Mouse (Mus musculus): ENCODE measurements around the gene Nav1. TPM values are rescaled to one million over a fixed set of nuclear protein-coding genes. Genes with fewer than 3 reads are reported as not detected.
A peak's percentile ranks its signal among the peaks of the same experiment; 100 is the strongest.

Nav1 gene
- polyA plus RNA-seq, 1 experiment from 2014 or later: 13.3 TPM

- no peak for ATAC-seq (ENCODE audit: low FRiP score)
- Histone ChIP-seq H3K9me3 (ENCODE audit: control insufficient read depth, low read length) (no peaks in the 10 kb centered on the region), H3K4me2 (no peak overlapping the region), H3K9ac (ENCODE audit: low read length) (no peak overlapping the region), H3K4me1 (ENCODE audit: control insufficient read depth, insufficient read depth, low read length) (peaks cover 11% of the 10 kb centered on the region), H3K4me3 (ENCODE audit: low read depth, low read length) (no peak overlapping the region), H3K27me3 (ENCODE audit: control insufficient read depth, insufficient read depth, low read length) (no peaks in the 10 kb centered on the region), H3K27ac (ENCODE audit: low read depth, low read length) (no peak overlapping the region), H3K36me3 (ENCODE audit: control insufficient read depth, insufficient read depth, low read length) (no peaks in the 10 kb centered on the region)
- WGBS: 81% methylated on average over 11 of the region's 11 CpGs
- DNase-seq (ENCODE audit: low spot score, missing footprints): peak; percentile 59
These were observed 28.4 kb upstream of the Nav1 start for GRCm38 (mm10) chr1:135635323-135636064.

- 24% methylated on average over 6 of the region's 6 CpGs for WGBS
- Histone ChIP-seq H3K4me3 (ENCODE audit: low read depth, low read length) (no peak overlapping the region), H3K27ac (ENCODE audit: low read depth, low read length) (no peak overlapping the region), H3K9me3 (ENCODE audit: control insufficient read depth, low read length) (no peaks in the 10 kb centered on the region), H3K4me2 (no peak overlapping the region), H3K9ac (ENCODE audit: low read length) (no peak overlapping the region), H3K27me3 (ENCODE audit: control insufficient read depth, insufficient read depth, low read length) (no peaks in the 10 kb centered on the region), H3K36me3 (ENCODE audit: control insufficient read depth, insufficient read depth, low read length) (no peaks in the 10 kb centered on the region), H3K4me1 (ENCODE audit: control insufficient read depth, insufficient read depth, low read length) (peaks cover 11% of the 10 kb centered on the region)
- no peak for ATAC-seq (ENCODE audit: low FRiP score)
- peak; percentile 87 for DNase-seq (ENCODE audit: low spot score, missing footprints)
These were observed 27.7 kb upstream of the Nav1 start for GRCm38 (mm10) chr1:135634791-135635190.

- no peak overlapping the region for H3K4me3 ChIP-seq (ENCODE audit: low read depth, low read length)
- H3K4me2 ChIP-seq: no peak overlapping the region
- no peaks in the 10 kb centered on the region for H3K36me3 ChIP-seq (ENCODE audit: control insufficient read depth, insufficient read depth, low read length)
- ATAC-seq (ENCODE audit: low FRiP score) (no peak), DNase-seq (ENCODE audit: low spot score, missing footprints) (peak; percentile 37)
- no peaks in the 10 kb centered on the region for H3K9me3 ChIP-seq (ENCODE audit: control insufficient read depth, low read length)
- WGBS: 72% methylated on average over 2 of the region's 2 CpGs
- H3K4me1 ChIP-seq (ENCODE audit: control insufficient read depth, insufficient read depth, low read length): peaks cover 11% of the 10 kb centered on the region
- no peak overlapping the region for H3K27ac ChIP-seq (ENCODE audit: low read depth, low read length)
- H3K27me3 ChIP-seq (ENCODE audit: control insufficient read depth, insufficient read depth, low read length): no peaks in the 10 kb centered on the region
- no peak overlapping the region for H3K9ac ChIP-seq (ENCODE audit: low read length)
These were observed 26.8 kb upstream of the Nav1 start for GRCm38 (mm10) chr1:135633884-135634283.

GRCm38 (mm10) chr1:135633478-135633877 lies 26.4 kb upstream of the Nav1 start:
- H3K4me2 ChIP-seq: no peak overlapping the region
- H3K27ac ChIP-seq (ENCODE audit: low read depth, low read length): no peak overlapping the region
- H3K36me3 ChIP-seq (ENCODE audit: control insufficient read depth, insufficient read depth, low read length): no peaks in the 10 kb centered on the region
- peaks cover 11% of the 10 kb centered on the region for H3K4me1 ChIP-seq (ENCODE audit: control insufficient read depth, insufficient read depth, low read length)
- no peak overlapping the region for H3K9ac ChIP-seq (ENCODE audit: low read length)
- H3K9me3 ChIP-seq (ENCODE audit: control insufficient read depth, low read length): no peaks in the 10 kb centered on the region
- 87% methylated on average over 4 of the region's 4 CpGs for WGBS
- ATAC-seq (ENCODE audit: low FRiP score) (no peak), DNase-seq (ENCODE audit: low spot score, missing footprints) (peak; percentile 6)
- H3K27me3 ChIP-seq (ENCODE audit: control insufficient read depth, insufficient read depth, low read length): no peaks in the 10 kb centered on the region
- no peak overlapping the region for H3K4me3 ChIP-seq (ENCODE audit: low read depth, low read length)

GRCm38 (mm10) chr1:135632199-135632598 lies 25.1 kb upstream of the Nav1 start:
- Histone ChIP-seq H3K9ac (ENCODE audit: low read length) (no peak overlapping the region), H3K27me3 (ENCODE audit: control insufficient read depth, insufficient read depth, low read length) (no peaks in the 10 kb centered on the region), H3K4me2 (no peak overlapping the region), H3K4me3 (ENCODE audit: low read depth, low read length) (no peak overlapping the region), H3K9me3 (ENCODE audit: control insufficient read depth, low read length) (no peaks in the 10 kb centered on the region), H3K36me3 (ENCODE audit: control insufficient read depth, insufficient read depth, low read length) (no peaks in the 10 kb centered on the region), H3K27ac (ENCODE audit: low read depth, low read length) (no peak overlapping the region), H3K4me1 (ENCODE audit: control insufficient read depth, insufficient read depth, low read length) (peaks cover 4% of the 10 kb centered on the region)
- ATAC-seq (ENCODE audit: low FRiP score) (no peak), DNase-seq (ENCODE audit: low spot score, missing footprints) (peak; percentile 53)
- 55% methylated on average over 1 of the region's 1 CpGs for WGBS

- Histone ChIP-seq H3K4me3 (ENCODE audit: low read depth, low read length) (no peak overlapping the region), H3K4me2 (no peak overlapping the region), H3K9ac (ENCODE audit: low read length) (no peak overlapping the region), H3K27me3 (ENCODE audit: control insufficient read depth, insufficient read depth, low read length) (no peaks in the 10 kb centered on the region), H3K36me3 (ENCODE audit: control insufficient read depth, insufficient read depth, low read length) (no peaks in the 10 kb centered on the region), H3K27ac (ENCODE audit: low read depth, low read length) (no peak overlapping the region), H3K4me1 (ENCODE audit: control insufficient read depth, insufficient read depth, low read length) (peaks cover 3% of the 10 kb centered on the region; the same call in 1 of the 2 replicates), H3K9me3 (ENCODE audit: control insufficient read depth, low read length) (no peaks in the 10 kb centered on the region)
- WGBS: 80% methylated on average over 8 of the region's 8 CpGs
- peak; percentile 75 for DNase-seq (ENCODE audit: low spot score, missing footprints)
- no peak for ATAC-seq (ENCODE audit: low FRiP score)
These were observed 24.4 kb upstream of the Nav1 start for GRCm38 (mm10) chr1:135631515-135631914.

- ATAC-seq (ENCODE audit: low FRiP score) (no peak), DNase-seq (ENCODE audit: low spot score, missing footprints) (peak; percentile 64)
- no peaks in the 10 kb centered on the region for H3K9me3 ChIP-seq (ENCODE audit: control insufficient read depth, low read length)
- H3K4me2 ChIP-seq: no peak overlapping the region
- H3K36me3 ChIP-seq (ENCODE audit: control insufficient read depth, insufficient read depth, low read length): no peaks in the 10 kb centered on the region
- 89% methylated on average over 5 of the region's 5 CpGs for whole genome bisulfite sequencing
- H3K4me1 ChIP-seq (ENCODE audit: control insufficient read depth, insufficient read depth, low read length): no peaks in the 10 kb centered on the region
- H3K27me3 ChIP-seq (ENCODE audit: control insufficient read depth, insufficient read depth, low read length): no peaks in the 10 kb centered on the region
- no peak overlapping the region for H3K4me3 ChIP-seq (ENCODE audit: low read depth, low read length)
- no peak overlapping the region for H3K27ac ChIP-seq (ENCODE audit: low read depth, low read length)
- H3K9ac ChIP-seq (ENCODE audit: low read length): no peak overlapping the region
These were observed 22.8 kb upstream of the Nav1 start for GRCm38 (mm10) chr1:135629846-135630245.

GRCm38 (mm10) chr1:135626218-135626617 lies 19.1 kb upstream of the Nav1 start:
- DNase-seq (ENCODE audit: low spot score, missing footprints) (no peak), ATAC-seq (ENCODE audit: low FRiP score) (no peak)
- no peaks in the 10 kb centered on the region for H3K27me3 ChIP-seq (ENCODE audit: control insufficient read depth, insufficient read depth, low read length)
- no peaks in the 10 kb centered on the region for H3K36me3 ChIP-seq (ENCODE audit: control insufficient read depth, insufficient read depth, low read length)
- H3K27ac ChIP-seq (ENCODE audit: low read depth, low read length): no peak overlapping the region
- H3K9ac ChIP-seq (ENCODE audit: low read length): no peak overlapping the region
- H3K4me3 ChIP-seq (ENCODE audit: low read depth, low read length): no peak overlapping the region
- H3K4me2 ChIP-seq: no peak overlapping the region
- H3K4me1 ChIP-seq (ENCODE audit: control insufficient read depth, insufficient read depth, low read length): no peaks in the 10 kb centered on the region
- 87% methylated on average over 6 of the region's 6 CpGs for WGBS
- H3K9me3 ChIP-seq (ENCODE audit: control insufficient read depth, low read length): no peaks in the 10 kb centered on the region

GRCm38 (mm10) chr1:135625741-135626140 lies 18.6 kb upstream of the Nav1 start:
- ATAC-seq (ENCODE audit: low FRiP score) (no peak), DNase-seq (ENCODE audit: low spot score, missing footprints) (peak; percentile 4)
- H3K4me3 ChIP-seq (ENCODE audit: low read depth, low read length): no peak overlapping the region
- H3K9ac ChIP-seq (ENCODE audit: low read length): no peak overlapping the region
- no peak overlapping the region for H3K4me2 ChIP-seq
- no peaks in the 10 kb centered on the region for H3K36me3 ChIP-seq (ENCODE audit: control insufficient read depth, insufficient read depth, low read length)
- no peaks in the 10 kb centered on the region for H3K27me3 ChIP-seq (ENCODE audit: control insufficient read depth, insufficient read depth, low read length)
- H3K4me1 ChIP-seq (ENCODE audit: control insufficient read depth, insufficient read depth, low read length): no peaks in the 10 kb centered on the region
- H3K27ac ChIP-seq (ENCODE audit: low read depth, low read length): no peak overlapping the region
- no peaks in the 10 kb centered on the region for H3K9me3 ChIP-seq (ENCODE audit: control insufficient read depth, low read length)
- 68% methylated on average over 3 of the region's 3 CpGs for WGBS

Measured in midbrain, embryonic 11.5 days (tissue).